Mouse (Mus musculus) brain, embryonic 14.5 days (tissue): Measurements from ENCODE around the gene Pak1. TPM values are rescaled to one million over a fixed set of nuclear protein-coding genes. Genes with fewer than 3 reads are reported as not detected.
"Not testable (repeated sequence)": the region's sequence is repeated elsewhere in the genome, so short reads cannot be mapped to it uniquely, and the experiment has no call there.

Experiments
- DNase-seq: peaks from one replicate; pipeline ENCODE4 v3.0.0-alpha.2; 2011; ENCODE audit warnings: low read depth
- CTCF ChIP-seq: fragments of 200-500 bp; IDR thresholded peaks from 2 replicates; pipeline ENCODE4 v1.5.1; 2012; ENCODE audit warnings: inconsistent platforms, mild to moderate bottlenecking, moderate library complexity, borderline replicate concordance; ENCODE audit not compliant: insufficient read depth, insufficient read length; ENCODE audit errors: extremely low read depth
- POLR2A ChIP-seq: fragments of 200-500 bp; IDR thresholded peaks from 2 replicates; pipeline ENCODE4 v1.6.1; 2012; ENCODE audit warnings: mild to moderate bottlenecking, inconsistent platforms, borderline replicate concordance; ENCODE audit not compliant: poor library complexity, insufficient read depth, insufficient read length, severe bottlenecking; ENCODE audit errors: extremely low read depth
- polyA plus RNA-seq: library from polyadenylated mRNA; depleted of rRNA; stranded (reverse); fragments of >200 nt; gene quantifications from 2 replicates; pipeline ENCODE4 v1.2.3, GENCODE M21; 2012

Pak1 gene
- polyA plus RNA-seq, 1 experiment = 138 TPM

DNA sequence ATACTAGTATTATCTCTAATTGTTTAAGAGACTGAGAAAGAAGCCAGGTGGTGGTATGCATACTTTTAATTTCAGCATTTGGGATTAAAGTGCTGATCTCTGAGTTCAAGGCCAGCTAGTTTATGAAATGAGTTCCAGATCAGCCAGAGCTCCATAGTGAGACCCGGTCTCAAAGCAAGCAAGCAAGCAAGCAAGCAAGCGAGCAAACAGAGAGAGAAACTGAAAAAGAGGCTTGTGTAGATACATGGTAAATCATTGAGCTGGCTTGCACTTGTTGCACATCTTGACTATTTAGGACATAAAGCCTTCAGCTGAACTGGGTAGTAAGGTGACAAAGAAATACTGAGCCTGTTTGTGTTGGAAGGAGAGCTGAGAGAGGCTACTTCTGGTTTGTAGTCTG, 44.6 kb downstream of the Pak1 start:
- no peak for DNase-seq
- TF ChIP-seq POLR2A (no peak), CTCF (no peak)

DNA sequence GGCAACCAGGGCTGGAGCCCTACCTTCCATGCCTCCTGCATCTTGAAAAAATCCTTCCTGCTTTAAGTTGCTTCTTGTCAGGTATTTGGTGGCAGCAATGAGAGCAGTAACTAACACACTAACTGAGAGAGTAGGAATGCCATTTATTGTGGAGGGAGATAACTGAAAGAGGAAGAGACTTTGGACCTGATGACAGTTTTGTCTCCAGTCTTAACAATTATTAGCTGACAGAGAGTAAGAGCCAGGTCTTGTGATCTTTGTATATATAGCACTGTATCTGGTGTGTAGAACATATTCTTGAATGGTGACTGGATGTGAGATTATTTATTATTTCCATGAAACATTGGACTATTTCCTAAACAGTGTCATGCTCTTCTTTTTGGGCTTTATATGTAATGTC, 50.2 kb downstream of the Pak1 start:
- no peak for DNase-seq
- TF ChIP-seq CTCF (no peak), POLR2A (no peak)

DNA sequence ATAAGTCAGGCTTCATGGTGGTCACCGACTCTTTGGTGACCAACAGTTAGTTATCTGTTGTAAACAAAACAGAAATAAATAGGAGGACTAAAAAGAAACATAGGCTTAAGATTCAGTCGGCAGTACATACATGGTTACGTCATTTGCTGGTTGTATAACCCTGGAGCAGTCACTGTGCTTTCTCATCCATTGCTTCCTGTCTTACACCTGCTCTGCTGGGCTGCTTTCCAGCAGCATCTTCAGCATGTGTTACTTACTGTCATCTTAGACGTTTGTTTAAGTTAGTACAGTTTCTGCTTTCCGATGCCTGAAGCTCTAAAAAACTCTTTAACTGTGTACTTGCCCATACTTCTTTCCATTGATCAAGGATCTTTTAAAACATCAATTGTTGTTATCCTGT, 53.0 kb downstream of the Pak1 start:
- peak; percentile 30 for DNase-seq
- no peak for TF ChIP-seq POLR2A
- no peak for TF ChIP-seq CTCF

DNA sequence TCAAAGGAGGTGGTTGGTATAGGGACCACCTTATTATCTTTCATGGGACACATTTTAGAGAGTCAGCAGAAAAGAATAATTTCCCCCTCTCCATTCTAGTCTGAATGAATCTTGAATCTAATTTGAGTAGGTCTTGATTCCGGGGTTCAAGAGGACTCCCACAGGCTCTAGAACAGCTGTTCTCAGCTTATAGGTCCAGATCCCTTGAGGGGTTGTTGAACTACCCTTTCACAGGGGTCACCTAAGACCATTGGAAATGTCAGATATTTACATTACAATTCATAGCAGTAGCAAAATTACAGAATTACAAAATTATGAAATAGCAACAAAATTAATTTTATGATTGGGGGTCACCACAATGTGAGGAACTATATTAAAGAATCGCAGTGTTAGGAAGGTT, 54.0 kb downstream of the Pak1 start:
- TF ChIP-seq CTCF = no peak
- no peak for TF ChIP-seq POLR2A
- no peak for DNase-seq

DNA sequence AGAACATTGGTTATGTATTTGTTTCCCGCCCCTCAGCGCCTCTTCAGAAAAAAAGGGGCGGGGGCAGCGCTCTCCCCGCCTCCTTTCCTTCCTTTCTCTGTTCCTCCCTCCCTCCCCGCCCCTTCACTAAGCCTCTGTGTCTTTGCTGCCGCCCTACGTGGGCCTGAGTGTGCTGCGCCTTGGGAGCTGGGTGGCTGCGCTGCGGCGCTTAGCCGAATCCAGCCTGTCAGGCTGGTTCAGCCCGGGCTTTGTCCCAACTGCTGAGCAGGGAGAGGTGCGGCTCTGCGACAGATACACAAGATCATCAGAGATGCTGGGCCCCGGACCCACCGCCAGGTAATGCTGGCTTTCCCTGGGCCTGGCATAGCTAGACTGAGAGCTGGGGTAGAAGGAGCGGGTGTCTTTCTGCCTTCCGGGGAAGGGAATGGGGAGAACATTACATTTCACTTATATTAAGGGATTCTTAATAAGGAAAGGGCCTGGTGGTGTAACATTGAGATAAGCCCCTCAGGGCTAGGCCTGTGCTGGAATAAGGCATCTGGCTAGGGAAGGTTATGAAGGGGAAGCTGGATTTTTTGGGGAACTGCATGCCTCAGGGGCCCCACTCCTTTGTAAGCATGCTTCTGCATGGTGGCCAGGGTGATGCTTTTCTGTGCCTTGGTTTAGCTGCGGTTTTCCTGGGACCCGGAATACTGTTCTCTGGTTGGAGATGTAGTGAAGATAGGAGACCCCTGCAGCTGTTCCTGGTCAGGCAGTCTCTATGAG, 54.6 kb downstream of the Pak1 start:
- DNase-seq = peak; percentile 96
- TF ChIP-seq POLR2A (peak; percentile 60; the same call in 1 of the 2 replicates), CTCF (0 out of 2 replicates have a peak, but pooled peaks have one; percentile 4)

DNA sequence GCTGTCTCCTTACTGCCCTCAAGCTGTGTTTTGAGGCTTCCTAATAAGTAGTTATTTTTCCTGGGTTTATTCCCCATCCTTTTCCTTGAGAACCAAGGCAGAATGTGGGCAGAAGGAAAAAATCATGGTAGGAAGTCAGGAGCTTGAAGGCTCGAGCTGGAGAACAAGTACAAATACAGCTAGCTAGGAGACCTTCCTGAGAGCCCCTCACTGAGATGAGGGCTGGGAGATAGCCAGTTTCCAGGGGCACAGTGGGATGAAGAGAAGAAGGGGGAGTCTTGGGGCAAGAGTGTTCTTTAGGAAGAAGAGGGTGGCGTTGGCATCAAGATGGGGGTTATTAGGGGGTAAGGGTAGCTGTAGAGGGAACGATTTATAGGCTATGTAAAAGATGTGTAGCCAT, 56.1 kb downstream of the Pak1 start:
- no peak for DNase-seq
- no peak for TF ChIP-seq POLR2A
- no peak for TF ChIP-seq CTCF

DNA sequence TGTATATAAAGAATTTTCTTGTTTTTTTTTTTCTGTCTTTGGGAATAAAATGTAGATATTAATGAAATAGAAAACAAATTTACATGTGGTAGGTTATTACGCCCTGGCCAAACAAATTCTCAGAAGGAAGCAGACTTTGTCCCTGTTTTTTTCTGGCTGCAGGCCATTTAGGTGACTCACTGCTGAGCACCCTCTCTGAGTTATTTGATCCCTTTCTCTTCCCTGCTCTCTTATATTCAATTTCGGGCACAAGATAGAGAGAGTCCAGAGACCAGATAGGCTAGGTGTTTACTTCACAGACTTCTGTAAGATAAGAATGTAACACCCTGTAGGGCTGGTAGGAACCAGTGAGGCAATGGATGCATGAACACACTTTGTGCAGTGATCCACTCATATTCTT, 57.2 kb downstream of the Pak1 start:
- TF ChIP-seq CTCF = no peak
- TF ChIP-seq POLR2A = no peak
- DNase-seq = no peak

DNA sequence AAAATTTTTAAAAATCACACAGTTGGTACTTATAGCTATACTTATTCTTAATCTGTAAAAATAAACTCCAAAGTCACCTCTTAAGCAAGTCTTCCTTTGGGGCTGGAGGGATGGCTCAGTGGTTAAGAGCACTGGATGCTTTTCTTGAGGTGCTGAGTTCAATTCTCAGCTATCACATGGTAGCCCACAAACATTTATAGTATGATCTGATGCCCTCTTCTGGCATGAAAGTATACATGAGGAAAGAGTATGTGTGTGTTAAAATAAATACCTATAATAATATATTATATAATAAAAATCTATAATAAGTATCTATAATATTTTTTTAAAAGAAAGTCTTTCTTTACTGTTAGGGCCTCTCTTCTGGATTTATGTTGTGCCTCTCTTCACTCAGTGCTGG, 58.2 kb downstream of the Pak1 start:
- TF ChIP-seq POLR2A = no peak
- TF ChIP-seq CTCF = no peak
- DNase-seq = no peak

DNA sequence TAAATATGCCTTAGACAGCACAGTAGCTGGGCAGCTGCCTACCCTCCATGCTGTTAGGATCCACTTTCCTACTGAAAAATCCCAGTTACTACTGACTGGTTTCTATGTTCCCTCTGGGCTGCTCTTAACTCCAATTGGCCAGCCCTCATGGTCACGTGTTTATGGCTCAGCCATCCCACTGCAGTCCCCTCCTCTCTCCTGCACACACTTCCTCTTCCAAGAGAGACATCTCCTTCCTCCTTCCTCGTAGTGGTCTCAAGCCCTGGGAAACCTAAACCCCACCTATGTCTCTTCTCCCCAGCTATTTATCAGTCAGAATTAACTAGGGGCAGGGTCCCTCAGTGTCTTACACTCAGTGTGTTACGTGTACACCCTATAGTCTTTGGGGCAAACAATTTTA, 61.2 kb downstream of the Pak1 start:
- not testable (repeated sequence) for DNase-seq

DNA sequence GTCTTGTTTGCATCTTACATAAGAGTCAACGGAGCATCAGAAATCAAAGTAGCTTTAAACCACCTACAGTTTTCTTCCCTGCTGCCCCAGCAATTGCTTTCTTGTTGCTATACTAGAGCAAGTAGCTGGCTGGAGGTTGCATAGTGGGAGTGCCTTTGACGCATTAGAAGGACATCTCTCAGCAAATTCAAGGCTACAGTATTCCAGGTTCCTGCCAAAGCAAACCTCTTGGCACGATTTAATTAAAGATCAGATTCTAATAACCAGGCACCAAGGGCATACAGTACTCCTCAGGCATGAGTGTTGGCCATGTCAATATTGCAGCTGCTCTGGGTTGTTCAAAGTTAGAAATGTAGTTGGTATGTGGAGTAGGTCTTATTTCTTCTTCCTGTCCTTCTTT, 62.0 kb downstream of the Pak1 start:
- DNase-seq = no peak
- TF ChIP-seq POLR2A (no peak), CTCF (no peak)

DNA sequence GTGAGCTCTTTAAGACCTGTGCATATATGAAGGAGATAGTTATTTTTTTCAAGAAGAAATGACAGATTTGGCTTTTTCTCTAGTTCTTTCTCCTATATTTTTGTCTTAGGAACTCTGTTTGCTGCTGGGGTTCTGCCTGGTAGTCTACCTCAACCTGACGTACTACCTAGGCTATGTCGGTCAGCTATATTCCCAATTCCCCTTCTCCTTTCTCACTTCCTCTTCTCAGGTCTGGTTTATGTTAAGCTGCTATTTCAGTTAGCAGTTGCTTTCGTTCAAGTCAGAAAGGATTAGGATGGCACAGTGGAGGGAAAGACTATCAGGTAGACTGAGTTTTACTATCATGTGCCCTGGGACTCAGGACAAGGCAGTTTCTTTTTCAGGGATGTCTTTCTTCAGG, 75.2 kb downstream of the Pak1 start:
- no peak for TF ChIP-seq CTCF
- no peak for TF ChIP-seq POLR2A
- DNase-seq = no peak

DNA sequence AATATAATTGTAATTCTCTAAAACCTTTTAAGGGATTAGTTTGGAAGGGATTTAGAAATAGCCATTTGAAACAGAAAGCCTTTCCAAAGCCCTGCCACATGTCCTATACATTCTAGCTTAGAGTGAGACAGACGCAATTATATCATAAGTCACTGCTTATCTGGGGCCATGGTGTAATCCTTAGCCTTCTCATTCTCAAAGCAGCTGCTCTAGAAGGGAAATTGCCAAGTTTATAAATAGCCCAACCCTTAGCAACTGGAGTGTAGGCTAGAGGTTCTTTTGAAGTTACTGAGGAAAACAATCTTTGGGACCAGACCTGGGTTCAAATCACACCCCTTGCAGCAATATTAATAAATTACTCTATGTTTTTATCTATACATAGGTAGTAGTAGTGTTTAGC, 76.2 kb downstream of the Pak1 start:
- TF ChIP-seq CTCF (no peak), POLR2A (no peak)
- DNase-seq = no peak

DNA sequence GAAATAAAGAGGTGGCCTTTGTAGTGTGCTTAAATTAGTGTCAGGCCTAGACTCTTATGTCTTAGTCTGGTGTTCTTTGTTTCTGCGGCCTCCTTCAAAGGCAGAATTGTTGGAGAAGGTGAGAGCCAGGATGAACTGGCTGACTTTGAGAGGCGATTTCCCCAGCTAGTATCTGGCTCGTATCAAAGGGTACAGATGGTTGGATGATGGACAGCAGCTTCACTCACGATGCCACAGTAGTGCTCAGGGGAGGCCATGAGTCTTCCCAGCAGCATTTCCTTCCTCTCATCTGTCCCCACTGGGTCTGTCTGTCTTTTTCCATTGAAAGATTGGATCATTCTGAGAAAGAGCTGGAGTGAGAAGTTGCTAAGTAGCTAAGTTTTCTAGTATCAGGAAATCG, 79.5 kb downstream of the Pak1 start:
- TF ChIP-seq CTCF = no peak
- no peak for TF ChIP-seq POLR2A
- DNase-seq = no peak

DNA sequence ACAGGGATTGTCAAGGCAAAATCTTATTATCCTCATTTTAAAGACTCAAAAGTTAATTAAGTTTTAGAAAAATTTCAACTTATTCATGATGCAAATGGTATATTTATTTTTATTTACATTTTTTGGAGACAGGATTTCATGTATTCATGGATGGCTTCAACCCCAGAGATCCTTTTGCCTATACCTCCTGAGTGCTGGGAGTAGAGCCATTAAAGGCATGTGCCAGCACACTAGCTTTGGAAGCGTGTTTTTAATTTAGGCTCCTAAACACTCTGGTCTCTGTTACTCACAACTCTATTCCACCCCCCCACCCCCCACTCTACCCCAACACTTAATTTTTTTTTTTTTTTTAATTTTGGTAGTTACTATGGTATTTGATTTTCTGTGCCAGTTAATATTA, 80.4 kb downstream of the Pak1 start:
- no peak for DNase-seq
- TF ChIP-seq CTCF = no peak
- TF ChIP-seq POLR2A = no peak
